Comparison of ENCODE assay signal across 27 mouse cellular contexts in the genomic region with DNA sequence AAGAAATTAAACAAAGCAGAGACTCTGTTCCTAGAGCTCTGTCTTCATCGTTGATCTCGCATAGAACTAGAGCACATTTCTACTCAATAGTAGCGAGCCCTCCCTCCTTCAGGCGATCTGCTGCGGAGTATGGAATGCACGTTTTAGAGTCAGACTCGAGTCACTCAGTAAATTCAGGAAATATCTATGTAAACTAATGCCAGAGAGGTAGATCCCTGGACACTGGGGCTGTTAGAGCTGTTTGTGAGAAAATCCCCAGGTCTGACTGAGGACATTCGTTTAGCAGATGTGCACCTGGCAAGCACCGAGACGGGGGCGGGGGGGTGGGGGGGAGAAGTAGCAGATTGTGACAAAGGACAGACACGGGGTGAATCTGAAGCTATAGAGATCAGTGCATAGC.
DNase-seq lines count a peak whose midpoint lies in the region; ATAC-seq and TF ChIP-seq lines count a peak whose summit lies in the region.
"Had no signal": no experiment of that assay in that cellular context is flagged by ENCODE, and none has a peak within 500 bp of the region (broad histone marks: within the 10 kb centered on the region; RNA-seq: fewer than 3 reads in every experiment).

No protein-coding gene starts in this region.

- ATAC-seq in hindbrain, embryonic 11.5 days (ENCODE audit: low FRiP score) = no peak
- no peak for ATAC-seq in hindbrain, embryonic 14.5 days (ENCODE audit: low FRiP score)
- ATAC-seq in lung, embryonic 14.5 days (ENCODE audit: insufficient read depth) = peak; percentile 38; the same call in 1 of the 2 replicates
- peak; percentile 70 for ATAC-seq in embryonic facial prominence, embryonic 14.5 days (ENCODE audit: low read depth)
- peak; percentile 79 for ATAC-seq in limb, embryonic 14.5 days (ENCODE audit: low FRiP score, low read depth)
- ATAC-seq: forebrain, embryonic 14.5 days; forebrain, postnatal 0 days; hindbrain, postnatal 0 days; inflammation-experienced regulatory T-cells, adult 6 months; Patski had no signal

- peak; percentile 4 for DNase-seq in hindbrain, embryonic 11.5 days (ENCODE audit: low spot score)
- no peak for DNase-seq in hindbrain, embryonic 14.5 days (ENCODE audit: low spot score)
- DNase-seq in lung, embryonic 14.5 days = no peak
- no peak for DNase-seq in lung, postnatal 14 days
- peak; percentile 55 for DNase-seq in embryonic facial prominence, embryonic 14.5 days (ENCODE audit: low spot score)
- DNase-seq in limb, embryonic 14.5 days (ENCODE audit: low spot score) = peak; percentile 45
- DNase-seq in cerebellum, adult 11 months = no peak
- no peak for DNase-seq in left cerebral cortex, postnatal 14 days (ENCODE audit: low spot score in 2 of 2)
- DNase-seq: adrenal gland, adult 2 months; adrenal gland, postnatal 25 days; B cell, adult 2 months; cerebellum, adult 18-20 months; cerebellum, adult 9-10 months; cerebellum, postnatal 14 days; forebrain, postnatal 0 days; gastrocnemius, adult 2 months; gastrocnemius, postnatal 14 days; heart, adult 11 months had no signal

- WGBS in hindbrain, embryonic 11.5 days = 71% methylated on average over 12 of the region's 12 CpGs
- WGBS in hindbrain, embryonic 14.5 days = 74% methylated on average over 12 of the region's 12 CpGs
- 32% methylated on average over 12 of the region's 12 CpGs for WGBS in lung, embryonic 14.5 days
- WGBS in embryonic facial prominence, embryonic 14.5 days = 43% methylated on average over 12 of the region's 12 CpGs
- WGBS in limb, embryonic 14.5 days = 44% methylated on average over 12 of the region's 12 CpGs

- H3K9ac ChIP-seq in hindbrain, embryonic 11.5 days (ENCODE audit: low read depth, low read length) = no peak overlapping the region
- no peak overlapping the region for H3K9ac ChIP-seq in hindbrain, embryonic 14.5 days
- H3K9ac ChIP-seq in lung, embryonic 14.5 days = no peak overlapping the region
- H3K9ac ChIP-seq in embryonic facial prominence, embryonic 14.5 days (ENCODE audit: low read depth, low read length) = no peak overlapping the region
- no peak overlapping the region for H3K9ac ChIP-seq in limb, embryonic 14.5 days (ENCODE audit: low read depth, low read length, severe bottlenecking)
- H3K9ac ChIP-seq: embryonic facial prominence, embryonic 15.5 days; forebrain, postnatal 0 days; hindbrain, embryonic 13.5 days had no signal

- no peak for TF ChIP-seq CTCF in lung, embryonic 14.5 days (IDR thresholded peaks at IDR 0.05; ENCODE audit: low read depth)

- no peak overlapping the region for H3K4me3 ChIP-seq in hindbrain, embryonic 11.5 days (ENCODE audit: low read depth, low read length)
- H3K4me3 ChIP-seq in hindbrain, embryonic 14.5 days (replicated peaks; ENCODE audit: low read length) = no peak overlapping the region
- no peak overlapping the region for H3K4me3 ChIP-seq in lung, embryonic 14.5 days (ENCODE audit: low read depth, low read length)
- H3K4me3 ChIP-seq in embryonic facial prominence, embryonic 14.5 days (ENCODE audit: low read depth, low read length) = no peak overlapping the region
- H3K4me3 ChIP-seq in limb, embryonic 14.5 days (replicated peaks; ENCODE audit: low read length) = no peak overlapping the region
- H3K4me3 ChIP-seq: embryonic facial prominence, embryonic 15.5 days; gastrocnemius, adult 2 months; hindbrain, embryonic 13.5 days had no signal

- intact Hi-C loops in left cerebral cortex, postnatal 14 days (cut with DNase I) = no loop called here

- no peaks in the 10 kb centered on the region for H3K27me3 ChIP-seq in hindbrain, embryonic 11.5 days (ENCODE audit: control insufficient read depth, insufficient read depth, low read length)
- H3K27me3 ChIP-seq in hindbrain, embryonic 14.5 days (ENCODE audit: control insufficient read depth, insufficient read depth, low read length) = no peaks in the 10 kb centered on the region
- H3K27me3 ChIP-seq in lung, embryonic 14.5 days (ENCODE audit: insufficient read depth, low read length) = no peaks in the 10 kb centered on the region
- no peaks in the 10 kb centered on the region for H3K27me3 ChIP-seq in embryonic facial prominence, embryonic 14.5 days (replicated peaks; ENCODE audit: control insufficient read depth, insufficient read depth, low read length)
- H3K27me3 ChIP-seq in limb, embryonic 14.5 days (ENCODE audit: control insufficient read depth, insufficient read depth, low read length) = no peaks in the 10 kb centered on the region
- H3K27me3 ChIP-seq: CH12.LX; embryonic facial prominence, embryonic 15.5 days; hindbrain, embryonic 13.5 days; Patski had no signal

- H3K4me1 ChIP-seq in hindbrain, embryonic 11.5 days (replicated peaks; ENCODE audit: control insufficient read depth, insufficient read depth, low read length) = no peaks in the 10 kb centered on the region
- no peaks in the 10 kb centered on the region for H3K4me1 ChIP-seq in hindbrain, embryonic 14.5 days (replicated peaks; ENCODE audit: control insufficient read depth, insufficient read depth, low read length)
- H3K4me1 ChIP-seq in lung, embryonic 14.5 days (ENCODE audit: insufficient read depth) = no peaks in the 10 kb centered on the region
- H3K4me1 ChIP-seq in embryonic facial prominence, embryonic 14.5 days (ENCODE audit: control insufficient read depth, insufficient read depth, low read length) = no peaks in the 10 kb centered on the region
- H3K4me1 ChIP-seq in limb, embryonic 14.5 days (ENCODE audit: control insufficient read depth, insufficient read depth, low read length) = no peaks in the 10 kb centered on the region
- H3K4me1 ChIP-seq: embryonic facial prominence, embryonic 15.5 days; hindbrain, embryonic 13.5 days had no signal

- no peak overlapping the region for H3K4me2 ChIP-seq in hindbrain, embryonic 11.5 days (replicated peaks; ENCODE audit: low read depth, low read length)
- H3K4me2 ChIP-seq in hindbrain, embryonic 14.5 days (replicated peaks) = no peak overlapping the region
- no peak overlapping the region for H3K4me2 ChIP-seq in lung, embryonic 14.5 days
- no peak overlapping the region for H3K4me2 ChIP-seq in embryonic facial prominence, embryonic 14.5 days (ENCODE audit: low read depth, low read length)
- H3K4me2 ChIP-seq in limb, embryonic 14.5 days (replicated peaks; ENCODE audit: low read depth, low read length, severe bottlenecking) = no peak overlapping the region
- H3K4me2 ChIP-seq: embryonic facial prominence, embryonic 15.5 days; heart, embryonic 11.5 days; hindbrain, embryonic 13.5 days had no signal

- TF ChIP-seq POLR2A in limb, embryonic 14.5 days (IDR thresholded peaks at IDR 0.05; ENCODE audit: borderline replicate concordance, extremely low read depth, insufficient read depth, insufficient read length) = no peak

- H3K9me3 ChIP-seq in hindbrain, embryonic 11.5 days (ENCODE audit: control insufficient read depth, low read length) = no peaks in the 10 kb centered on the region
- no peaks in the 10 kb centered on the region for H3K9me3 ChIP-seq in hindbrain, embryonic 14.5 days (ENCODE audit: control insufficient read depth, low read length)
- H3K9me3 ChIP-seq in lung, embryonic 14.5 days (ENCODE audit: low read depth, low read length) = no peaks in the 10 kb centered on the region
- no peaks in the 10 kb centered on the region for H3K9me3 ChIP-seq in embryonic facial prominence, embryonic 14.5 days (ENCODE audit: control insufficient read depth, low read length)
- H3K9me3 ChIP-seq in limb, embryonic 14.5 days (ENCODE audit: control insufficient read depth, low read length) = no peaks in the 10 kb centered on the region
- H3K9me3 ChIP-seq: embryonic facial prominence, embryonic 15.5 days; hindbrain, embryonic 13.5 days had no signal

- no peaks in the 10 kb centered on the region for H3K36me3 ChIP-seq in hindbrain, embryonic 11.5 days (ENCODE audit: control insufficient read depth, insufficient read depth, low read length)
- H3K36me3 ChIP-seq in hindbrain, embryonic 14.5 days (replicated peaks; ENCODE audit: control insufficient read depth, insufficient read depth) = no peaks in the 10 kb centered on the region
- no peaks in the 10 kb centered on the region for H3K36me3 ChIP-seq in lung, embryonic 14.5 days (ENCODE audit: insufficient read depth)
- H3K36me3 ChIP-seq in embryonic facial prominence, embryonic 14.5 days (ENCODE audit: control insufficient read depth, insufficient read depth, low read length) = no peaks in the 10 kb centered on the region
- no peaks in the 10 kb centered on the region for H3K36me3 ChIP-seq in limb, embryonic 14.5 days (ENCODE audit: control insufficient read depth, insufficient read depth, low read length)
- H3K36me3 ChIP-seq: embryonic facial prominence, embryonic 15.5 days; G1E; hindbrain, embryonic 13.5 days had no signal

- no peak overlapping the region for H3K27ac ChIP-seq in hindbrain, embryonic 11.5 days (ENCODE audit: low read depth, low read length)
- H3K27ac ChIP-seq in hindbrain, embryonic 14.5 days = no peak overlapping the region
- H3K27ac ChIP-seq in lung, embryonic 14.5 days (ENCODE audit: low read depth) = no peak overlapping the region
- no peak overlapping the region for H3K27ac ChIP-seq in embryonic facial prominence, embryonic 14.5 days (replicated peaks; ENCODE audit: low read depth, low read length)
- no peak overlapping the region for H3K27ac ChIP-seq in limb, embryonic 14.5 days (replicated peaks; ENCODE audit: low read depth, low read length)
- H3K27ac ChIP-seq: embryonic facial prominence, embryonic 15.5 days; gastrocnemius, adult 2 months; hindbrain, embryonic 13.5 days; hindbrain, postnatal 0 days had no signal

Comparison
In these comparisons a context has a peak if more than half of its experiments do, and no peak if none do; other contexts are left out.
1. DNase-seq: peak in hindbrain, embryonic 11.5 days (single experiment), embryonic facial prominence, embryonic 14.5 days (single experiment) and limb, embryonic 14.5 days (single experiment); none in hindbrain, embryonic 14.5 days (single experiment), lung, embryonic 14.5 days (single experiment), lung, postnatal 14 days (single experiment), cerebellum, adult 11 months (single experiment) and left cerebral cortex, postnatal 14 days (0 of 2).
2. ATAC-seq: peak in lung, embryonic 14.5 days (single experiment), embryonic facial prominence, embryonic 14.5 days (single experiment) and limb, embryonic 14.5 days (single experiment); none in hindbrain, embryonic 11.5 days (single experiment) and hindbrain, embryonic 14.5 days (single experiment).